Mouse (Mus musculus) spleen, adult 10 weeks (tissue): ENCODE results near the gene Cops9. TPM values are rescaled to one million over a fixed set of nuclear protein-coding genes. Genes with fewer than 3 reads are reported as not detected.

Source experiments
- polyA plus RNA-seq: library from polyadenylated mRNA; stranded (reverse); fragments of 350-450 nt; fragmentation: Illumina TruSeq; extraction: RNeasy Lipid Tissue Mini Kit (QIAGEN cat#74804); gene quantifications from one replicate; pipeline ENCODE4 v1.2.3, GENCODE M21; 2015; ENCODE audit warnings: low replicate concordance; ENCODE audit not compliant: insufficient read depth

The Cops9 gene
- polyA plus RNA-seq = 175 TPM

DNA sequence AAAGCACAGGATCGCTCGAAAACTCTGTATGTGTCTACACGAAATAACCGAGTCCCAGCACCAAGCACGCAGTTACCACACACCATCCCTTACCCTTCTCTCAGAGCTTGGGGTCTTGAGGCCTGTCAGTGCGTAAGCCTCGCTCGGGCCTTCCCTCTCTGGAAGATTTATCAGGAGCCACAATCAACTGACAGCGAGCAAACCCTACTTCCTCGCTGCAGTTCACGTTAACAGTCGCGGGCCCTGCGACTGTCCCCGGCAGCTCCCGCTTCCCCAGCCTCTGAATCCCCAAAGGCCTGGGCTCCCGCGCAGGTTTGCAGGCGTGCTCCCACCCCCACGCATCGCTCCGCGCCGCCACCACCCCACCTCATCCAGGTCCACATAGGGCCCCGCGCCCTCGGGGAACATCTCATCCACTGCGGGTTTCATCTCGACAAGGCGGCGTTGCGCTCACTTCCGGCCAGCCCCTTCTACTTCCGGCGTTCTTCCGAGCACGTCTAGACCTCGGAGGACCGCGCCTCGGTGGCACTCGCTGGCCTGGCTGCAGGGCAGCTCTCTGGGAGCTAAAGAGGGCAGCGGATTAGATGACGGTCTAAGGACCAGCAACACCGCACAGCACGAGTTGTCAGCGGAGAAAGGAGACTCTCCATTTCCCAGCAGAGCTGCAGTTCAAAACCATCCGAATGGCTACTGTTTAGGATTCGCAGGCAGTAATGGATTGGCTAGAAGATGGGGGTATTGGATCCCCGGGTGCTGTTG lies at the start of gene Cops9:
TSS of gene Cops9 (minus strand) at position 472 of the 759 bp plus-strand sequence.

DNA sequence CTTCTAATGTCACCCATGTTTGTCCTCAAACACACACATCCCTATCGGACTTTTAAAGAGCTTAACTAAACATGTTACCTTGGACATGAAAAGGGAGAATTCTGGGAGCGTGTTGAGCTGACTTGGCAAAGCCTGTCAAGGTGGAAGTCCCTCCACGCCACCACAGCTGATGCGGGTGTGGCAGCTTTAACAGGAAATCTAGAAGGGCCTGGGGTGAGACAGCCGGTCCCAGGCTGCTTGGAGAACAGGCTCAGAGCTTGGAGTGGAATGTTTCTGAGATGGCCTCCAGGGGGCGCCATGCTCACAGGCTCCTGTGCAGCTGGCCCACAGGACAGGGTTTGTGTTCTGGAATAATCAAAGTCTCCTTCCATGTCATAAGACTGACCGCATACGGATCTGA lies 6.9 kb upstream of the Cops9 start, which contains the start of gene Otos:
TSS of gene Otos (minus strand) at position 169 of the 400 bp plus-strand sequence.

DNA sequence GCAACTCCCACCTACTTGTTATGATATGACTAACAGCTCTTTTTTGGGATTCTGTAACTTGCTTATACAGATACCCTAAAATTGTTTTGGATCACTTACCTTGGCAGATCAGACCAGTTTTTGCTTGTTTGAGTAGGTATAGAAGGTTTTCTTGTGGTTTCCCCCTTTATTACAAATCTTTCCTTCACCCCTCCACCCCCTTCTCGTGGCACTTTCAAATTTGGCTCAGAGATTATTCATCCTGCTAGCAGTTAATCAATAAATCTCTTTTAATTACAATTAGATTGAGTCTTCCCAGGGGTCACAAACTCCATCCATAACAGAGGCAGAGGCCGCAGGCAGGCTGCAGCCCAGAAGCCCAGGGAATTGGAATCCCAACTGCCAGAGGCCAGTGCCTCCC lies 24.3 kb downstream of the Cops9 start, which contains the start of gene Olfr12:
TSS of gene Olfr12 (plus strand) at position 301 of the 400 bp plus-strand sequence.

DNA sequence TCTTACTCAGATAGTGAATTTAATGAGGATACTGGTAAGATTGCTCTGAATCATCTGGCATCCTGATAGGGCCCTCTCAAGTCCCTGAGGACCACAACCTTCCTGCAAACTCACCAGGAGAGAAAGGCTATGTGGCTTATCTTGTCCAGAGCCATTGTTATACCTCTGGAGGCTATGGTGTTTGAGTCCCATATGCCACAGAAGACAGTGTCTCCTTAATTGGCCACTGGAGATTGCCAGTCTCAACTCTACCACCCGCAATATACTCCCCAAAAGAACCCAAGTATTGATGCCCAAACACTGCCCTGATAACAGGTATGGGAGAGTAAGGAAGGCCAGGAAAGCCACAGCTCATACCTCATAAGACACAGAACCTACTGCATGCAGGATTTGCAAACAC lies 36.3 kb downstream of the Cops9 start, which contains the start of gene Olfr1410:
TSS of gene Olfr1410 (plus strand) at position 301 of the 400 bp plus-strand sequence.

DNA sequence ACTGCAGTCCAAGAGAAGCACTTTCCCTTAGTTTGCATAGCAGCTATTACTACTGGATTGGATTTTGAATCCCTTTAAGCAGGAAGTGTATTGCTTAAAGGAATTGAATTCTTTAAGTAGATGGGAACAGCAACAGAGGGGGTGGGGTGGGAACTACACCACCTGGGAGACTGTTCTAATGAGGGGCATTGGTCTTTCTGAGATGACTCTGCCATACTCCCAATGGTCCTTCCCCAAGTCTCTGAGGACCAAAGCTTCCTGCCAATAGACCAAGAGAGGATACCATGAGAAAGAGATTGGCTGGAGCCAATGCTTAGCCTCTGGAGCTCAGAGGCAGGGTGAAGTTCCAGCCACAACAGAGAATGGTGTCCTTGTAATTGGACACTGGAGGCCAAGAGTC lies 47.7 kb downstream of the Cops9 start, which contains the start of gene Olfr1411:
TSS of gene Olfr1411 (plus strand) at position 301 of the 400 bp plus-strand sequence.

Other genes with a start within 250 kb of the Cops9 start
- gene Ndufa10, start 168.1 kb downstream of the Cops9 start, polyA plus RNA-seq = 125 TPM
- not detected for gene Olfr1416, start 156.9 kb downstream of the Cops9 start, polyA plus RNA-seq
- gene Olfr1415, start 145.9 kb downstream of the Cops9 start, polyA plus RNA-seq = not detected
- gene Olfr1414, start 123.3 kb downstream of the Cops9 start, polyA plus RNA-seq = not detected
- gene Olfr1413, start 70.7 kb downstream of the Cops9 start, polyA plus RNA-seq = not detected
- gene Olfr1412, start 56.2 kb downstream of the Cops9 start, polyA plus RNA-seq = not detected
- not detected for gene Olfr1411, start 47.6 kb downstream of the Cops9 start, polyA plus RNA-seq
- gene Olfr1410, start 36.2 kb downstream of the Cops9 start, polyA plus RNA-seq = not detected
- gene Olfr12, start 24.2 kb downstream of the Cops9 start, polyA plus RNA-seq = not detected
- 0.26 TPM for gene Otos, start 6.9 kb upstream of the Cops9 start, polyA plus RNA-seq
- 1.6 TPM for gene Gpc1, start 189.7 kb upstream of the Cops9 start, polyA plus RNA-seq